Mouse (Mus musculus) left cerebral cortex, adult 6 months (tissue): ENCODE data around the gene Cxcl17. TPM values are rescaled to one million over a fixed set of nuclear protein-coding genes. Genes with fewer than 3 reads are reported as not detected.

ENCODE experiments used
- long read RNA-seq, 2 experiments: library from polyadenylated mRNA; unstranded; transcript quantifications; one replicate each; pipeline ENCODE4 v2.0.0; 2019 to 2020
- polyA plus RNA-seq: library from polyadenylated mRNA; unstranded; fragments of <200 nt; fragmentation: Nextera tagmentation; gene quantifications from 2 replicates; pipeline ENCODE4 v1.2.3, GENCODE M21; 2021

Gene Cxcl17
- not detected in 2 replicates for polyA plus RNA-seq
- long read RNA-seq, experiment 1 = 0 reads
- long read RNA-seq, experiment 2, partial matches to known transcripts = 0 of 1 reads
- long read RNA-seq, experiment 2, other reads (novel, unspliced or antisense) = 1 of 1 reads

DNA sequence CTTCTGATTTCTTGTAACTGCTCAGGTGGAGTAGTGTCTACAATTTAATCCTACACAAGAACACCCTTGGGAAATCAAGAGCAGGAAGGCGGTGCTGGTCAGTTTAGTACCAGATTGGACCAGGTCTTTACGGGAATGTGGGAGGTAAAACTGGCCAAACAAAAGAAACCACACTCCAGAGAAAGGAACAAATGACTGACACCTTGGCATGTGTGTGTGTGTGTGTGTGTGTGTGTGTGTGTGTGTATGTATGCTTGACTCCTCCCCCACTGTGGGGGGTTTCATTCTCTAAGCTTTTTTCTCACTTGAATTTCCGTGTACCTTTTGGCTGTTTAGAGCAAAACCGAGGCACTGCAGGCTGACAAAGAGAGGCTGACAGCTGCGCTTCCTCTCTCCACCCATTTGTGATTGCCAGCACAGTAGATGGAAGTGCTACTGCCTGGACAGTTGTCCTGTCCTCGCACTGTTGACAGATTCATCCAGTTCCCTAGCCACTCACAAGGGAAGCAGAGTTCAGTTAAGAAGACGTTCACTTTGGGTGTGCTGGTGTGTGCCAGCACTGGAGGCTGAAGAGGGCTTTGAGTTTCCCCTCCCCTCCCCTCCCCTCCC lies at the start of gene Cxcl17:
Gene Cxcl17, minus strand, starts transcription at position 54 of the 609 bp plus-strand sequence.

DNA sequence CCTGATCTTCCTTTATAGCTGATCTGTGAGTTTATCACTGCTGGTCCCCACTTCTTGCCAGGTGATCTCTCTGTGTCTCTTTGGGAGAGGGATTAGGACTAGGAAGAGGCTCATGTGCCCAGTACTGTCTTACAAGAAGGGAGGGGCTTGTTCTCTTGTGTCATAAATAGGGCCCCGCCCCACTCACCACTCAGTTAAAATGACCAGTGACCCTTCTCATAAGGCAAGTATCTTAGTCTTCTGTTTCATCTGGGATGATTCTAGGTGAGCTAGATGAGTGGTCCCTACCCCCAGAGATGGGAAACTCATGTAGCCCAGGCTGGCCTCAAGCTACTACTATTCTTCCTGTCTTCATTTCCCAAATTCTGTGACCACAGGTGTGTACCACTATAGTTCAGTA lies 14.1 kb downstream of the Cxcl17 start, which contains the start of gene Lipe:
Gene Lipe, minus strand, starts transcription at position 101 of the 400 bp plus-strand sequence.

DNA sequence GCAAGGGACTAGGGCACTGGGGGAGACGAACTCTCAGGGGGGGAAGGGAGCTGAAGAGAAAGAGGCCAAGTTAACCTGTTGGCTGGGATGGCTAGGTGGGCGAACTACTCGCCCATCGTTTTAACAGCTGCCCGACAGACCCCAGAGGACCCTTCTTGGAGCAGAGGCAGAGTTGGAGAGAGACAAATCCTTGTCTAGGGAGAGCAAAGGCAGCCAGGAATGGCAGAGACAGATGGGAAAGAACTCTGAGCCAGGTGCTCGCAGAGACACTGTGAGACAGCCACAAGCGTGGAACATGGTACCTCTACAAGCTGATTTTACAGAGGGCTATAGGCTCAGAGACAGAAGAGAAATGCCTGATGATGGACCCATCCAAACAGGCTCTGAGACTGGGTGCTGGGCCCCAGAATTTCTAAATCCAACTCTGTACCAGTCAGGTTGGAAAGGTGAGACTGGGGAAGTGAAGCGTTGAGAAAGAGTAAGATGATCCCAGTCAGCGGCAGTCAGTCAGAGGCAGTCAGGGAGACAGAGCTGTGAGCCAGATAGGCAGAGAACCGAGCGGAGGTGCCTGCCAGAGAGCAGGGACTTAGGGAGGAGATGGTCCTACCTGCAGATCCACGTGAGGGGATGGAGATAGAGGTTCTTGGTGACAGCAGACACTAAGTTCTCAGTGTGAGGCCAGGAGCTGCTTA lies 43.5 kb downstream of the Cxcl17 start, which contains the start of gene Cnfn:
Gene Cnfn, minus strand, starts transcription at position 667 of the 692 bp plus-strand sequence.

Other genes starting within 250 kb of the Cxcl17 start
- 1.2 and 2.3 TPM in 2 replicates for gene Pou2f2, start 233.2 kb downstream of the Cxcl17 start, polyA plus RNA-seq
- 10.7 and 12.7 TPM in 2 replicates for gene Dedd2, start 192.3 kb downstream of the Cxcl17 start, polyA plus RNA-seq
- 0.44 and 1.6 TPM in 2 replicates for gene Zfp526, start 191.5 kb downstream of the Cxcl17 start, polyA plus RNA-seq
- 8.6 and 17.5 TPM in 2 replicates for gene Gsk3a, start 175.0 kb downstream of the Cxcl17 start, polyA plus RNA-seq
- 4.2 and 31.4 TPM in 2 replicates for gene Erf, start 162.1 kb downstream of the Cxcl17 start, polyA plus RNA-seq
- gene Cic, start 145.2 kb downstream of the Cxcl17 start, polyA plus RNA-seq = 32.2 and 54.4 TPM in 2 replicates
- 49.1 and 57.6 TPM in 2 replicates for gene Pafah1b3, start 114.9 kb downstream of the Cxcl17 start, polyA plus RNA-seq
- gene Prr19, start 111.5 kb downstream of the Cxcl17 start, polyA plus RNA-seq = 0.11 and 0.16 TPM in 2 replicates
- gene Tmem145, start 106.8 kb downstream of the Cxcl17 start, polyA plus RNA-seq = 8.4 and 31.9 TPM in 2 replicates
- gene Megf8, start 95.7 kb downstream of the Cxcl17 start, polyA plus RNA-seq = 5.8 and 8.3 TPM in 2 replicates
- 0.26 TPM in 1 of 2 replicates, not detected in the other for gene Cnfn, start 43.2 kb downstream of the Cxcl17 start, polyA plus RNA-seq
- 4.2 and 5.1 TPM in 2 replicates for gene Lipe, start 14.2 kb downstream of the Cxcl17 start, polyA plus RNA-seq
- gene Ceacam1, start 64.7 kb upstream of the Cxcl17 start, polyA plus RNA-seq = 2.9 and 3.0 TPM in 2 replicates
- gene Ceacam2, start 127.0 kb upstream of the Cxcl17 start, polyA plus RNA-seq = 0.23 and 0.42 TPM in 2 replicates
- 0.16 and 0.23 TPM in 2 replicates for gene Erich4, start 203.0 kb upstream of the Cxcl17 start, polyA plus RNA-seq
- 43.8 and 58.7 TPM in 2 replicates for gene Dmac2, start 206.5 kb upstream of the Cxcl17 start, polyA plus RNA-seq
- 0.31 and 0.63 TPM in 2 replicates for gene B3gnt8, start 213.8 kb upstream of the Cxcl17 start, polyA plus RNA-seq
- gene Bckdha, start 246.1 kb upstream of the Cxcl17 start, polyA plus RNA-seq = 22.9 and 33.7 TPM in 2 replicates
- gene Exosc5, start 246.3 kb upstream of the Cxcl17 start, polyA plus RNA-seq = 32.8 and 35.4 TPM in 2 replicates